Mouse (Mus musculus): ENCODE results near the gene Naip2. TPM values are rescaled to one million over a fixed set of nuclear protein-coding genes. Genes with fewer than 3 reads are reported as not detected.

Gene Naip2
- total RNA-seq, 1 experiment from 2014 or later = 25.6 TPM

GRCm38 (mm10) chr13:100124423-100125257 lies 77.3 kb downstream of the Naip2 start, which contains the start of gene Smn1:
Smn1 (plus strand) TSS chr13:100124852.
- ATAC-seq (ENCODE audit: extremely low read depth, insufficient number of reproducible peaks, low FRiP score, poor library complexity, severe bottlenecking) = peak; percentile 100

GRCm38 (mm10) chr13:100123970-100124369 lies 77.9 kb downstream of the Naip2 start:
- ATAC-seq (ENCODE audit: extremely low read depth, insufficient number of reproducible peaks, low FRiP score, poor library complexity, severe bottlenecking) = no peak

GRCm38 (mm10) chr13:100112218-100112972 lies 89.5 kb downstream of the Naip2 start:
- no peak for ATAC-seq (ENCODE audit: extremely low read depth, insufficient number of reproducible peaks, low FRiP score, poor library complexity, severe bottlenecking)

- ATAC-seq (ENCODE audit: extremely low read depth, insufficient number of reproducible peaks, low FRiP score, poor library complexity, severe bottlenecking) = peak; percentile 11
Measured at GRCm38 (mm10) chr13:100107652-100108472, 94.0 kb downstream of the Naip2 start, which contains the start of gene Serf1. Serf1 (plus strand) TSS chr13:100108012.

GRCm38 (mm10) chr13:100103748-100104254 lies 98.1 kb downstream of the Naip2 start, which contains the start of gene Bdp1:
Bdp1 (minus strand) TSS chr13:100104070.
- ATAC-seq (ENCODE audit: extremely low read depth, insufficient number of reproducible peaks, low FRiP score, poor library complexity, severe bottlenecking) = peak; percentile 89

GRCm38 (mm10) chr13:100103052-100103658 lies 98.7 kb downstream of the Naip2 start:
- ATAC-seq (ENCODE audit: extremely low read depth, insufficient number of reproducible peaks, low FRiP score, poor library complexity, severe bottlenecking) = no peak

- peak; percentile 23; the same call in 1 of the 2 replicates for ATAC-seq (ENCODE audit: extremely low read depth, insufficient number of reproducible peaks, low FRiP score, poor library complexity, severe bottlenecking)
Measured at GRCm38 (mm10) chr13:100098808-100099207, 103.1 kb downstream of the Naip2 start.

Other genes starting within 250 kb of the Naip2 start
- 8.5 and 8.7 TPM in 2 replicates for gene Mccc2, start 186.5 kb downstream of the Naip2 start, total RNA-seq (2017)
- gene Bdp1, start 98.0 kb downstream of the Naip2 start, total RNA-seq (2017) = 87.9 TPM in 2 replicates
- gene Serf1, start 94.1 kb downstream of the Naip2 start, total RNA-seq (2017) = 3.5 and 3.6 TPM in 2 replicates
- gene Smn1, start 77.2 kb downstream of the Naip2 start, total RNA-seq (2017) = 31.8 and 40.7 TPM in 2 replicates
- gene Naip5, start 44.2 kb upstream of the Naip2 start, total RNA-seq (2017) = 12.5 and 15.1 TPM in 2 replicates
- 7.9 and 8.0 TPM in 2 replicates for gene Naip6, start 115.6 kb upstream of the Naip2 start, total RNA-seq (2017)